Mouse (Mus musculus) midbrain, postnatal 0 days (tissue): ENCODE data around the gene Gpx1. TPM values are rescaled to one million over a fixed set of nuclear protein-coding genes. Genes with fewer than 3 reads are reported as not detected.
A peak's percentile ranks its signal among the peaks of the same experiment; 100 is the strongest.

ENCODE experiments used
- ATAC-seq: fragments of 200-750 bp; cut with Nextera tagmentation; 2 replicates; pipeline ENCODE4 v1.8.0; 2017; ENCODE audit warnings: moderate number of reproducible peaks, mild to moderate bottlenecking, moderate TSS enrichment, moderate library complexity; ENCODE audit not compliant: low FRiP score
- DNase-seq: peaks from one replicate; pipeline ENCODE4 v3.0.0-alpha.2; 2015; ENCODE audit warnings: low spot score
- H3K27ac ChIP-seq: fragments of 300-500 bp; sonication (generic); 2 replicates; pipeline ENCODE4 v1.5.1; 2014; ENCODE audit warnings: low read depth, mild to moderate bottlenecking, low read length, mixed read lengths
- H3K27me3 ChIP-seq: fragments of 300-500 bp; sonication (generic); 2 replicates; pipeline ENCODE4 v1.6.1; 2014; ENCODE audit warnings: low read length, control low read depth, mixed read lengths; ENCODE audit not compliant: insufficient read depth
- H3K36me3 ChIP-seq: fragments of 300-500 bp; sonication (generic); 2 replicates; pipeline ENCODE4 v1.6.1; 2014; ENCODE audit warnings: low read length, control low read depth, mixed read lengths; ENCODE audit not compliant: insufficient read depth
- H3K4me1 ChIP-seq: fragments of 300-500 bp; sonication (generic); 2 replicates; pipeline ENCODE4 v1.6.1; 2014; ENCODE audit warnings: mild to moderate bottlenecking, control low read depth, antibody characterized with exemption, low read length, mixed read lengths; ENCODE audit not compliant: insufficient read depth
- H3K4me2 ChIP-seq: fragments of 300-500 bp; sonication (generic); 2 replicates; pipeline ENCODE4 v1.6.1; 2014; ENCODE audit warnings: low read depth, mild to moderate bottlenecking, low read length, mixed read lengths; ENCODE audit not compliant: poor library complexity, severe bottlenecking
- H3K4me3 ChIP-seq: fragments of 300-500 bp; sonication (generic); 2 replicates; pipeline ENCODE4 v1.5.1; 2014; ENCODE audit warnings: low read depth, mild to moderate bottlenecking, low read length, moderate library complexity
- H3K9ac ChIP-seq: fragments of 300-500 bp; sonication (generic); replicated peaks from 2 replicates; pipeline ENCODE4 v1.6.1; 2014; ENCODE audit warnings: mild to moderate bottlenecking, low read length, moderate library complexity, mixed read lengths; ENCODE audit not compliant: poor library complexity, severe bottlenecking
- H3K9me3 ChIP-seq: fragments of 300-500 bp; sonication (generic); 2 replicates; pipeline ENCODE4 v1.6.1; 2016; ENCODE audit warnings: low read length, control low read depth
- CTCF ChIP-seq: IDR thresholded peaks from 2 replicates; pipeline ENCODE4 v1.5.1; 2016; ENCODE audit warnings: antibody characterized with exemption, mild to moderate bottlenecking
- whole genome bisulfite sequencing: fragments of 180-500 bp; shearing (Covaris S2); extraction: QIAGEN DNeasy Blood & Tissue Kit; methylation state at CpG from one replicate; pipeline ENCODE4 v1.1.7; 2014; 5-methylcytosine and 5-hydroxymethylcytosine counted together
- polyA plus RNA-seq: library from polyadenylated mRNA; unstranded; fragments of >200 nt; fragmentation: Nextera tagmentation; extraction: Ambion mirVana; gene quantifications from 2 replicates; pipeline ENCODE4 v1.2.1, GENCODE M21; 2015
- total RNA-seq: library from RNA; depleted of rRNA; stranded (reverse); fragments of >200 nt; gene quantifications from 2 replicates; pipeline ENCODE4 v1.2.3, GENCODE M21; 2014; rRNA removed

The Gpx1 gene
- 225 and 226 TPM in 2 replicates for total RNA-seq
- polyA plus RNA-seq = 430 and 447 TPM in 2 replicates

GRCm38 (mm10) chr9:108338886-108339781 is at the start of gene Gpx1:
Gpx1 (plus strand) TSS chr9:108338903.
- under 1% methylated on average over 48 of the region's 49 CpGs for WGBS
- Histone ChIP-seq H3K36me3 (peaks cover 7% of the 10 kb centered on the region), H3K4me1 (0 out of 2 replicates have a peak, but pooled peaks cover 3% of the 10 kb centered on the region), H3K4me2 (peak within 1 kb of the TSS; percentile 83), H3K4me3 (peak within 1 kb of the TSS; percentile 70), H3K27ac (peak within 1 kb of the TSS; percentile 89), H3K9me3 (no peaks in the 10 kb centered on the region), H3K27me3 (no peaks in the 10 kb centered on the region), H3K9ac (peak within 1 kb of the TSS; percentile 81)
- ATAC-seq (peak; percentile 94), DNase-seq (peak; percentile 95)
- no peak for TF ChIP-seq CTCF

- Histone ChIP-seq H3K9me3 (no peaks in the 10 kb centered on the region), H3K4me1 (peaks cover 3% of the 10 kb centered on the region; the same call in 1 of the 2 replicates), H3K4me3 (no peak overlapping the region), H3K27ac (peak overlapping the region; percentile 92; the same call in 1 of the 2 replicates), H3K9ac (no peak overlapping the region), H3K36me3 (peaks cover 6% of the 10 kb centered on the region), H3K4me2 (peak overlapping the region; percentile 49; the same call in 1 of the 2 replicates), H3K27me3 (no peaks in the 10 kb centered on the region)
- ATAC-seq = no peak
- no peak for TF ChIP-seq CTCF
- WGBS = 72% methylated on average over 2 of the region's 2 CpGs
- DNase-seq = no peak
These were observed 49.4 kb upstream of the Gpx1 start for GRCm38 (mm10) chr9:108289347-108289746.

- H3K36me3 ChIP-seq = peaks cover 14% of the 10 kb centered on the region
- H3K4me2 ChIP-seq = peak within 1 kb of the TSS; percentile 62
- peak within 1 kb of the TSS; percentile 71 for H3K9ac ChIP-seq
- no peak for TF ChIP-seq CTCF
- peak within 1 kb of the TSS; percentile 54 for H3K4me3 ChIP-seq
- H3K9me3 ChIP-seq = no peaks in the 10 kb centered on the region
- no peaks in the 10 kb centered on the region for H3K27me3 ChIP-seq
- peaks cover 3% of the 10 kb centered on the region; the same call in 1 of the 2 replicates for H3K4me1 ChIP-seq
- ATAC-seq (peak; percentile 96), DNase-seq (peak; percentile 99)
- H3K27ac ChIP-seq = peak within 1 kb of the TSS; percentile 92
- under 1% methylated on average over 32 of the region's 32 CpGs for WGBS
These were observed 48.5 kb upstream of the Gpx1 start, which contains the start of gene Nicn1 for GRCm38 (mm10) chr9:108290016-108290750. Nicn1 (plus strand) TSS chr9:108290429.

- peaks cover 3% of the 10 kb centered on the region; the same call in 1 of the 2 replicates for H3K4me1 ChIP-seq
- no peaks in the 10 kb centered on the region for H3K9me3 ChIP-seq
- H3K4me3 ChIP-seq = peak overlapping the region; percentile 54
- H3K27me3 ChIP-seq = no peaks in the 10 kb centered on the region
- H3K4me2 ChIP-seq = peak overlapping the region; percentile 62
- TF ChIP-seq CTCF = no peak
- H3K27ac ChIP-seq = peak overlapping the region; percentile 92
- H3K9ac ChIP-seq = peak overlapping the region; percentile 71
- ATAC-seq (0 out of 2 replicates have a peak, but pooled peaks have one; percentile 8), DNase-seq (no peak)
- H3K36me3 ChIP-seq = peaks cover 20% of the 10 kb centered on the region
- WGBS = 38% methylated on average over 6 of the region's 6 CpGs
These were observed 47.9 kb upstream of the Gpx1 start for GRCm38 (mm10) chr9:108290773-108291172.

- peak; percentile 56 for DNase-seq
- Histone ChIP-seq H3K4me2 (peak within 1 kb of the TSS; percentile 12), H3K27ac (peak within 1 kb of the TSS; percentile 55), H3K4me1 (no peaks in the 10 kb centered on the region), H3K9ac (0 out of 2 replicates have a peak within 1 kb of the TSS, but pooled peaks have one; percentile 13), H3K4me3 (no peak within 1 kb of the TSS), H3K27me3 (no peaks in the 10 kb centered on the region), H3K36me3 (peaks cover 32% of the 10 kb centered on the region), H3K9me3 (no peaks in the 10 kb centered on the region)
- no peak for TF ChIP-seq CTCF
- 0 out of 2 replicates have a peak, but pooled peaks have one; percentile 42 for ATAC-seq
- WGBS = 17% methylated on average over 18 of the region's 18 CpGs
These were observed 42.0 kb upstream of the Gpx1 start, which contains the start of gene Amt for GRCm38 (mm10) chr9:108296453-108297355. Amt (plus strand) TSS chr9:108296853.
